Mouse (Mus musculus): Measurements from ENCODE around the gene Polr2i. TPM values are rescaled to one million over a fixed set of nuclear protein-coding genes. Genes with fewer than 3 reads are reported as not detected.
"Not testable (repeated sequence)": the region's sequence is repeated elsewhere in the genome, so short reads cannot be mapped to it uniquely, and the experiment has no call there.

Gene Polr2i
- polyA plus RNA-seq, 1 experiment from 2014 or later, result 173 TPM

- no peaks in the 10 kb centered on the region for H3K27me3 ChIP-seq (ENCODE audit: control insufficient read depth, insufficient read depth, low read length)
- no peak overlapping the region for H3K4me2 ChIP-seq (replicated peaks; ENCODE audit: low read depth, low read length)
- H3K27ac ChIP-seq (ENCODE audit: low read depth, low read length), result no peak overlapping the region
- no peak overlapping the region for H3K4me3 ChIP-seq (ENCODE audit: low read length)
- no peak for ATAC-seq (ENCODE audit: low FRiP score, low TSS enrichment)
- WGBS, result 81% methylated on average over 5 of the region's 5 CpGs
- no peaks in the 10 kb centered on the region for H3K9me3 ChIP-seq (ENCODE audit: control insufficient read depth, low read length)
- H3K4me1 ChIP-seq (ENCODE audit: control insufficient read depth, insufficient read depth, low read length), result peaks cover 2% of the 10 kb centered on the region; the same call in 1 of the 2 replicates
- no peak overlapping the region for H3K9ac ChIP-seq (ENCODE audit: low read depth, low read length)
- H3K36me3 ChIP-seq (ENCODE audit: control insufficient read depth, insufficient read depth, low read length), result no peaks in the 10 kb centered on the region
Observed at GRCm38 (mm10) chr7:30200200-30200599, 31.5 kb upstream of the Polr2i start.

DNA sequence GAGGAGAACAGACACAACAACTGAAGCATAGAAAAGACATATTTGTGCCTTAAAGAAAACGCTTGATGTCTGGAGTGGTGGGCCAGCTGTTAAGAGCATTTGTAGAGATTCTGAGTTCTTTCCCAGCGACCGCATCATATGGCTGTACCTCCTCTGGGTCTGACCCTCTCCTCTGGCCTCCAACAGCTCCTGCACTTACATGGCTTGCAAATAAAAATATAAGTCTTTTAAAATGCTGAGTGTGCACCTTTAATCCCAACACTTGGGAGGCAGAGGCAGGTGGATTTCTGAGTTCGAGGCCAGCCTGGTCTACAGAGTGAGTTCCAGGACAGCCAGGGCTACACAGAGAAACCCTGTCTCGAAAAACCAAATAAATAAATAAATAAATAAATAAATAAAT, 31.1 kb upstream of the Polr2i start:
- H3K27me3 ChIP-seq (ENCODE audit: control insufficient read depth, insufficient read depth, low read length); H3K27ac ChIP-seq (ENCODE audit: low read depth, low read length); H3K9me3 ChIP-seq (ENCODE audit: control insufficient read depth, low read length); H3K9ac ChIP-seq (ENCODE audit: low read depth, low read length); H3K36me3 ChIP-seq (ENCODE audit: control insufficient read depth, insufficient read depth, low read length); H3K4me1 ChIP-seq (ENCODE audit: control insufficient read depth, insufficient read depth, low read length); H3K4me2 ChIP-seq (replicated peaks; ENCODE audit: low read depth, low read length); H3K4me3 ChIP-seq (ENCODE audit: low read length); ATAC-seq (ENCODE audit: low FRiP score, low TSS enrichment): not testable (repeated sequence)
- 91% methylated on average over 5 of the region's 5 CpGs for WGBS

GRCm38 (mm10) chr7:30202895-30203690, 28.7 kb upstream of the Polr2i start:
- no peak overlapping the region for H3K4me3 ChIP-seq (ENCODE audit: low read length)
- no peak overlapping the region for H3K27ac ChIP-seq (ENCODE audit: low read depth, low read length)
- H3K36me3 ChIP-seq (ENCODE audit: control insufficient read depth, insufficient read depth, low read length), result no peaks in the 10 kb centered on the region
- no peaks in the 10 kb centered on the region for H3K4me1 ChIP-seq (ENCODE audit: control insufficient read depth, insufficient read depth, low read length)
- no peak overlapping the region for H3K9ac ChIP-seq (ENCODE audit: low read depth, low read length)
- no peak for ATAC-seq (ENCODE audit: low FRiP score, low TSS enrichment)
- H3K27me3 ChIP-seq (ENCODE audit: control insufficient read depth, insufficient read depth, low read length), result no peaks in the 10 kb centered on the region
- 82% methylated on average over 11 of the region's 11 CpGs for WGBS
- no peak overlapping the region for H3K4me2 ChIP-seq (replicated peaks; ENCODE audit: low read depth, low read length)
- H3K9me3 ChIP-seq (ENCODE audit: control insufficient read depth, low read length), result no peaks in the 10 kb centered on the region

DNA sequence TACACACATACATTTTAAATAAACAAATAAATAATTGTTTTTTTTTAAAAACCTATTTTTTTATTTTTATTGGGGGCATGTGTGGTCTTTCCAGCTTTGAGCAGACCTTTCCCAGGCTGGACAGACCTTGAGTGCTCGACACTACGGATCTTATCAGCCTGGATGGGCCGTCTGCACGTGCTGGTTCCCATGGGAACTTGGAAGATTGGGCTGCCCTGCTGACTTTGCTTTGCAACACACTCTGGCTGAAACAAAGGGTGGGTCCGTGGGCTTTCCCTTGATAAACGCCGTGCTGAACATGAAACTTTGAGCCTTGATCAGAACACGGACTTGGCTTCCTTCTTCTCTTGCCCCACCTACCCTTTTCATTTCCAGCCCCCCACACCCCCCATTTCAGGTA, 27.4 kb upstream of the Polr2i start:
- Histone ChIP-seq H3K4me3 (ENCODE audit: low read length) (no peak overlapping the region), H3K9me3 (ENCODE audit: control insufficient read depth, low read length) (no peaks in the 10 kb centered on the region), H3K27me3 (ENCODE audit: control insufficient read depth, insufficient read depth, low read length) (no peaks in the 10 kb centered on the region), H3K4me1 (ENCODE audit: control insufficient read depth, insufficient read depth, low read length) (no peaks in the 10 kb centered on the region), H3K36me3 (ENCODE audit: control insufficient read depth, insufficient read depth, low read length) (no peaks in the 10 kb centered on the region), H3K27ac (ENCODE audit: low read depth, low read length) (no peak overlapping the region), H3K9ac (ENCODE audit: low read depth, low read length) (no peak overlapping the region), H3K4me2 (replicated peaks; ENCODE audit: low read depth, low read length) (no peak overlapping the region)
- ATAC-seq (ENCODE audit: low FRiP score, low TSS enrichment), result no peak
- 49% methylated on average over 8 of the region's 8 CpGs for WGBS

DNA sequence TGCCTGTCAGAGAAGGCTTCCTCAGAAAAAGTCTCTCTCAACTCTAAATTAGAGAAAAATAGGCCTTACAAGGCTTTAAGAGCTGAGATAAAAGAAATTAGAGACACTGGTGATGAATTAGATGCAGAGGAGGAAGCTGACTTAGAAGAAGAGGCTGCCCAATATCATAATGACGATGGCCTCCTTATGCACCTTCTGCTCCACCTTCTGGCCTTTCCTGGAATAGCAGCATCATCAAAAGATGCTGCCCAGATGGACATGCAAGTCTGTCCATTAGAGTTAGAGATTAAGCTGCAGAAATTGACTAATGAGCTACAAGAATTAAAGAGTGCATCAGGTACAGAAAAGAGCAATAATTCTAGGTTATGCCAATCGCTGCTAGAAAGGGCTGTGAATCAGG, 26.4 kb upstream of the Polr2i start:
- H3K27ac ChIP-seq (ENCODE audit: low read depth, low read length), result no peak overlapping the region
- no peak overlapping the region for H3K9ac ChIP-seq (ENCODE audit: low read depth, low read length)
- no peak overlapping the region for H3K4me3 ChIP-seq (ENCODE audit: low read length)
- H3K4me1 ChIP-seq (ENCODE audit: control insufficient read depth, insufficient read depth, low read length), result no peaks in the 10 kb centered on the region
- H3K4me2 ChIP-seq (replicated peaks; ENCODE audit: low read depth, low read length), result no peak overlapping the region
- 5% methylated on average over 2 of the region's 2 CpGs for WGBS
- no peaks in the 10 kb centered on the region for H3K9me3 ChIP-seq (ENCODE audit: control insufficient read depth, low read length)
- no peak for ATAC-seq (ENCODE audit: low FRiP score, low TSS enrichment)
- no peaks in the 10 kb centered on the region for H3K36me3 ChIP-seq (ENCODE audit: control insufficient read depth, insufficient read depth, low read length)
- H3K27me3 ChIP-seq (ENCODE audit: control insufficient read depth, insufficient read depth, low read length), result no peaks in the 10 kb centered on the region

GRCm38 (mm10) chr7:30206364-30206763, 25.4 kb upstream of the Polr2i start:
- H3K4me2 ChIP-seq (replicated peaks; ENCODE audit: low read depth, low read length); H3K4me1 ChIP-seq (ENCODE audit: control insufficient read depth, insufficient read depth, low read length); H3K27ac ChIP-seq (ENCODE audit: low read depth, low read length); H3K27me3 ChIP-seq (ENCODE audit: control insufficient read depth, insufficient read depth, low read length); H3K9ac ChIP-seq (ENCODE audit: low read depth, low read length); H3K36me3 ChIP-seq (ENCODE audit: control insufficient read depth, insufficient read depth, low read length); ATAC-seq (ENCODE audit: low FRiP score, low TSS enrichment); H3K9me3 ChIP-seq (ENCODE audit: control insufficient read depth, low read length); H3K4me3 ChIP-seq (ENCODE audit: low read length): not testable (repeated sequence)
- 65% methylated on average over 5 of the region's 5 CpGs for WGBS

GRCm38 (mm10) chr7:30211025-30211424, 20.7 kb upstream of the Polr2i start:
- ATAC-seq (ENCODE audit: low FRiP score, low TSS enrichment), result no peak
- no peak overlapping the region for H3K9ac ChIP-seq (ENCODE audit: low read depth, low read length)
- 28% methylated on average over 4 of the region's 4 CpGs for WGBS

DNA sequence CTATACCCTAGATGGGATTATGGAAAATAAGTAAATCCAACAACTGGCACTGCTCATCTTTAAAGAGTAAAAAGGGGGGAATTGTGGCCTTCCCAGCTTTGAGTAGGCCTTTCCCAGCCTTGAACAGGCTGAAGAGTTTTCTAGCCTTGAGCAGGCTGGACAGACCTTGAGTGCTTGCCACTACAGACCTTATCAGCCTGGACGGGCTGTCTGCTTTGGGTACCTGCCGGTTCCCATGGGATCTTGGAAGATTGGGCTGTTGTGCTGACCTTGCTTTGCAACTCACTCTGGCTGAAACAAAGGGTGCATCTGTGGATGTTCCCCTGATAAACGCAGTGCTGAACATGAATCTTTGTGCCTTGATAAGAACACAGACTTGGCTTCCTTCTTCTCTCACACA, 17.9 kb upstream of the Polr2i start:
- no peak for ATAC-seq (ENCODE audit: low FRiP score, low TSS enrichment)
- Histone ChIP-seq H3K4me3 (ENCODE audit: low read length) (no peak overlapping the region), H3K4me2 (replicated peaks; ENCODE audit: low read depth, low read length) (no peak overlapping the region), H3K4me1 (ENCODE audit: control insufficient read depth, insufficient read depth, low read length) (no peaks in the 10 kb centered on the region), H3K27ac (ENCODE audit: low read depth, low read length) (no peak overlapping the region), H3K9ac (ENCODE audit: low read depth, low read length) (no peak overlapping the region), H3K27me3 (ENCODE audit: control insufficient read depth, insufficient read depth, low read length) (no peaks in the 10 kb centered on the region), H3K36me3 (ENCODE audit: control insufficient read depth, insufficient read depth, low read length) (no peaks in the 10 kb centered on the region), H3K9me3 (ENCODE audit: control insufficient read depth, low read length) (no peaks in the 10 kb centered on the region)
- WGBS, result 90% methylated on average over 3 of the region's 3 CpGs

More at GRCm38 (mm10) chr7:30211025-30211424, 20.7 kb upstream of the Polr2i start:
- Histone ChIP-seq H3K9me3 (ENCODE audit: control insufficient read depth, low read length) (no peaks in the 10 kb centered on the region), H3K27ac (ENCODE audit: low read depth, low read length) (no peak overlapping the region), H3K4me2 (replicated peaks; ENCODE audit: low read depth, low read length) (no peak overlapping the region), H3K27me3 (ENCODE audit: control insufficient read depth, insufficient read depth, low read length) (no peaks in the 10 kb centered on the region), H3K4me3 (ENCODE audit: low read length) (no peak overlapping the region), H3K4me1 (ENCODE audit: control insufficient read depth, insufficient read depth, low read length) (no peaks in the 10 kb centered on the region), H3K36me3 (ENCODE audit: control insufficient read depth, insufficient read depth, low read length) (no peaks in the 10 kb centered on the region)

DNA sequence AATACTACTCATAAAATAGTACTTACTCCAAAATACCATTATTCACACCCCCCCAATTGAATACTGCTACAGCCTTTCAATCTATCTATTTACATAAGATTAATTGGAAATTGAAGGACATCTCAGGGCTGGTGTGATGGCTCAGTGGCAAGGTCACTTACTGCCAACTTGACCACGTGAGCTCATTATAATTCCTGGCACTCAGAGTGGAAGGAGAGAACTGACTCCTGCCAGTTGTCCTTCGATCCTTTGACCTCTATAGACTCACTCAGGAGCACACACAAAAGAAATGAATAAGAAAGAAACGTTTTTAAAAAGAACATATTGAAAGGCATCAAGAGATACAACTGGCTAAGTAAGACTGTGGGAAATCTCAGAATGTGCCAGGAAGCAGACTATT, 15.9 kb upstream of the Polr2i start:
- no peaks in the 10 kb centered on the region; the same call in 1 of the 2 replicates for H3K4me1 ChIP-seq (ENCODE audit: control insufficient read depth, insufficient read depth, low read length)

More for the DNA sequence above, 15.9 kb upstream of the Polr2i start:
- Histone ChIP-seq H3K27ac (ENCODE audit: low read depth, low read length) (no peak overlapping the region), H3K9me3 (ENCODE audit: control insufficient read depth, low read length) (no peaks in the 10 kb centered on the region), H3K27me3 (ENCODE audit: control insufficient read depth, insufficient read depth, low read length) (no peaks in the 10 kb centered on the region), H3K4me3 (ENCODE audit: low read length) (no peak overlapping the region), H3K36me3 (ENCODE audit: control insufficient read depth, insufficient read depth, low read length) (no peaks in the 10 kb centered on the region), H3K9ac (ENCODE audit: low read depth, low read length) (no peak overlapping the region), H3K4me2 (replicated peaks; ENCODE audit: low read depth, low read length) (no peak overlapping the region)
- ATAC-seq (ENCODE audit: low FRiP score, low TSS enrichment), result no peak
- WGBS, result 90% methylated on average over 3 of the region's 3 CpGs
